9 mouse cellular contexts compared by ENCODE assay signal in the genomic region with DNA sequence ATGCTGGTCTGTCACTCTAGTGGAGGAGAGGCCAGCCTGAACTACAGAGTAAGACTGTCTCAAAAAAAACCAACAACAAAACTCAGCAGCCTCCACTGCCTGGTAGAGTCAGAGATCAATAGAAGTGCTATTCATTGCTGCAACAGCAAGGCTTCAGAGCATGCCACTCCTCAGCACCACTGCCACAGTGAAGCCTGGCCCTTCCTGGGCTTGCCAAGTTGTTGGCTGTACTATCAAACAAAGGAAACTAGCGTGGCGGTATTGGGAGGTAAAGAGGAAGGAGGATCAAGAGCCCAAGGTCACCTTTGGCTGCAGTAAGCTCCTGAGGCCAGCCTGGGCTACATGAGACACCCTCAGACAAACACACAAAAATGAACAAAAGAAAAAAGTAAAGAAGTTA. TPM values are rescaled to one million over a fixed set of nuclear protein-coding genes. Genes with fewer than 3 reads are reported as not detected.
DNase-seq lines count a peak whose midpoint lies in the region; ATAC-seq and TF ChIP-seq lines count a peak whose summit lies in the region.
"Had no signal": no experiment of that assay in that cellular context is flagged by ENCODE, and none has a peak within 500 bp of the region (broad histone marks: within the 10 kb centered on the region; RNA-seq: fewer than 3 reads in every experiment).

No protein-coding gene starts in this region.

- peaks cover 82% of the 10 kb centered on the region for H3K4me1 ChIP-seq in heart, embryonic 10.5 days
- peaks cover 77% of the 10 kb centered on the region for H3K4me1 ChIP-seq in intestine, embryonic 16.5 days (ENCODE audit: control insufficient read depth, insufficient read depth, low read length)
- H3K4me1 ChIP-seq in small intestine, adult 2 months (ENCODE audit: control insufficient read depth, insufficient read depth, insufficient read length, low read length), result peaks cover 68% of the 10 kb centered on the region

- no peak for DNase-seq in heart, embryonic 10.5 days (ENCODE audit: low spot score)
- no peak for DNase-seq in heart, postnatal 36 days
- DNase-seq in left cerebral cortex, adult 2 months (ENCODE audit: extremely low spot score in 1 of 2, low spot score in 2 of 2), result no peak
- DNase-seq in left cerebral cortex, adult 11 months (ENCODE audit: low spot score), result no peak
- DNase-seq in left cerebral cortex, adult 9 months (ENCODE audit: low spot score in 2 of 2), result no peak
- DNase-seq in ovary, postnatal 36 days (ENCODE audit: low spot score), result no peak

- H3K9me3 ChIP-seq in heart, embryonic 10.5 days, result no peaks in the 10 kb centered on the region
- H3K9me3 ChIP-seq in intestine, embryonic 16.5 days (ENCODE audit: control insufficient read depth, low read length), result no peaks in the 10 kb centered on the region

- H3K9ac ChIP-seq in intestine, embryonic 16.5 days (ENCODE audit: low read depth, low read length), result peak overlapping the region; percentile 43; the same call in 1 of the 2 replicates

- no peaks in the 10 kb centered on the region for H3K27me3 ChIP-seq in heart, embryonic 10.5 days (ENCODE audit: insufficient read depth, poor library complexity, severe bottlenecking)
- H3K27me3 ChIP-seq in intestine, embryonic 16.5 days (replicated peaks; ENCODE audit: control insufficient read depth, insufficient read depth, low read length), result no peaks in the 10 kb centered on the region
- H3K27me3 ChIP-seq in small intestine, adult 2 months (ENCODE audit: control insufficient read depth, insufficient read depth, low read length), result no peaks in the 10 kb centered on the region

- 40% methylated on average over 2 of the region's 2 CpGs for WGBS in heart, embryonic 10.5 days
- WGBS in intestine, embryonic 16.5 days, result 40% methylated on average over 2 of the region's 2 CpGs
- 15% methylated on average over 2 of the region's 2 CpGs for WGBS in small intestine, adult 2 months

- TF ChIP-seq CTCF in left cerebral cortex, adult 2 months (IDR thresholded peaks at IDR 0.05), result no peak
- no peak for TF ChIP-seq CTCF in small intestine, adult 2 months (IDR thresholded peaks at IDR 0.05; ENCODE audit: extremely low read depth, insufficient read length, insufficient replicate concordance, low read depth, low read length)

- no peak overlapping the region for H3K4me3 ChIP-seq in heart, embryonic 10.5 days
- no peak overlapping the region for H3K4me3 ChIP-seq in left cerebral cortex, adult 2 months
- no peak overlapping the region for H3K4me3 ChIP-seq in intestine, embryonic 16.5 days (ENCODE audit: low read length)
- H3K4me3 ChIP-seq in small intestine, adult 2 months (ENCODE audit: low read depth, low read length), result no peak overlapping the region

- peak overlapping the region; percentile 88 for H3K27ac ChIP-seq in heart, embryonic 10.5 days
- peak overlapping the region; percentile 77; the same call in 1 of the 2 replicates for H3K27ac ChIP-seq in left cerebral cortex, adult 2 months
- peak overlapping the region; percentile 91 for H3K27ac ChIP-seq in intestine, embryonic 16.5 days (ENCODE audit: low read length)
- peak overlapping the region; percentile 98 for H3K27ac ChIP-seq in small intestine, adult 2 months (ENCODE audit: insufficient read depth, low read depth, low read length)

- no peak for ATAC-seq in intestine, embryonic 16.5 days
- ATAC-seq: midbrain, embryonic 16.5 days had no signal

- H3K36me3 ChIP-seq in heart, embryonic 10.5 days, result peaks cover 6% of the 10 kb centered on the region
- peaks cover 4% of the 10 kb centered on the region; the same call in 1 of the 2 replicates for H3K36me3 ChIP-seq in intestine, embryonic 16.5 days (ENCODE audit: control insufficient read depth, insufficient read depth, low read length)
- peaks cover 15% of the 10 kb centered on the region; the same call in 1 of the 2 replicates for H3K36me3 ChIP-seq in small intestine, adult 2 months (ENCODE audit: control insufficient read depth, insufficient read depth, low read length)

- H3K4me2 ChIP-seq in intestine, embryonic 16.5 days (ENCODE audit: low read depth, low read length), result no peak overlapping the region

- intact Hi-C loops in heart, postnatal 36 days (cut with DNase I), result loop anchor here (10.0 kb wide), 1 partner anchor 551 kb away; a partner anchor contains a TSS
- intact Hi-C loops in left cerebral cortex, adult 2 months (cut with DNase I), result no loop called here

- TF ChIP-seq POLR2A in small intestine, adult 2 months (IDR thresholded peaks at IDR 0.05; ENCODE audit: low read depth, low read length), result no peak

RNA-seq across cellular contexts. Expression of a gene that starts 36.0 kb away (rescaled TPM):
- 319 and 371 TPM in 2 replicates for polyA plus RNA-seq in heart, embryonic 10.5 days (2016; fragmentation: Nextera tagmentation; extraction: Ambion mirVana)
- total RNA-seq in heart, postnatal 36 days (2021), result 10 to 100 TPM; 69.4 to 81.8 TPM
- total RNA-seq in left cerebral cortex, adult 2 months (2021), result 100 to 1,000 TPM; 196 to 199 TPM
- 402 and 447 TPM in 2 replicates for polyA plus RNA-seq in intestine, embryonic 16.5 days (2015; fragmentation: Nextera tagmentation; extraction: Ambion mirVana)
- 506 and 1,069 TPM in 2 replicates for polyA plus RNA-seq in small intestine, adult 2 months (2012; rRNA removed)

RNA-seq across cellular contexts. Expression of a gene that starts 45.0 kb away (rescaled TPM):
- polyA plus RNA-seq in heart, embryonic 10.5 days (2016; fragmentation: Nextera tagmentation; extraction: Ambion mirVana), result 0.20 and 0.34 TPM in 2 replicates
- total RNA-seq in heart, postnatal 36 days (2021), result under 1 TPM; 0.19 to 0.27 TPM
- 1 to 10 TPM; 1.5 to 2.0 TPM for total RNA-seq in left cerebral cortex, adult 2 months (2021)
- 0.29 and 0.39 TPM in 2 replicates for polyA plus RNA-seq in intestine, embryonic 16.5 days (2015; fragmentation: Nextera tagmentation; extraction: Ambion mirVana)
- polyA plus RNA-seq in small intestine, adult 2 months (2012; rRNA removed), result 0.08 and 0.10 TPM in 2 replicates

RNA-seq across cellular contexts. Expression of a gene that starts 55.5 kb away (rescaled TPM):
- polyA plus RNA-seq in heart, embryonic 10.5 days (2016; fragmentation: Nextera tagmentation; extraction: Ambion mirVana), result 289 and 329 TPM in 2 replicates
- total RNA-seq in heart, postnatal 36 days (2021), result 100 to 1,000 TPM; 159 to 163 TPM
- 100 to 1,000 TPM; 179 to 192 TPM for total RNA-seq in left cerebral cortex, adult 2 months (2021)
- polyA plus RNA-seq in intestine, embryonic 16.5 days (2015; fragmentation: Nextera tagmentation; extraction: Ambion mirVana), result 355 and 362 TPM in 2 replicates
- polyA plus RNA-seq in small intestine, adult 2 months (2012; rRNA removed), result 135 and 169 TPM in 2 replicates

RNA-seq across cellular contexts. Expression of a gene that starts 55.7 kb away (rescaled TPM):
- 9.9 and 14.3 TPM in 2 replicates for polyA plus RNA-seq in heart, embryonic 10.5 days (2016; fragmentation: Nextera tagmentation; extraction: Ambion mirVana)
- under 1 TPM; 0.61 to 0.81 TPM for total RNA-seq in heart, postnatal 36 days (2021)
- total RNA-seq in left cerebral cortex, adult 2 months (2021), result 1 to 10 TPM; 1.8 to 2.3 TPM
- polyA plus RNA-seq in intestine, embryonic 16.5 days (2015; fragmentation: Nextera tagmentation; extraction: Ambion mirVana), result 6.9 and 7.3 TPM in 2 replicates
- 11.1 and 21.3 TPM in 2 replicates for polyA plus RNA-seq in small intestine, adult 2 months (2012; rRNA removed)
